Mouse (Mus musculus) limb, embryonic 14.5 days (tissue): ENCODE measurements at regions not wholly inside any gene's neighbourhood (a gene's known extent, or its start where the extent isn't known, plus 50 kb on each side); places are given as distances from the start of the nearest gene placed in this dataset.
A peak's percentile ranks its signal among the peaks of the same experiment; 100 is the strongest.

Experiments
- ATAC-seq: fragments of 200-750 bp; cut with Nextera tagmentation; 2 replicates; pipeline ENCODE4 v1.8.0; 2017; ENCODE audit warnings: low read depth, moderate number of reproducible peaks, moderate TSS enrichment; ENCODE audit not compliant: low FRiP score
- DNase-seq: peaks from one replicate; pipeline ENCODE4 v3.0.0-alpha.2; 2015; ENCODE audit warnings: low spot score
- H3K27ac ChIP-seq: fragments of 300-500 bp; sonication (generic); replicated peaks from 2 replicates; pipeline ENCODE4 v1.5.1; 2014; ENCODE audit warnings: low read depth, mild to moderate bottlenecking, low read length, moderate library complexity, mixed read lengths
- H3K27me3 ChIP-seq: fragments of 300-500 bp; sonication (generic); 2 replicates; pipeline ENCODE4 v1.6.1; 2014; ENCODE audit warnings: low read length, mixed read lengths; ENCODE audit not compliant: control insufficient read depth, insufficient read depth
- H3K36me3 ChIP-seq: fragments of 300-500 bp; sonication (generic); 2 replicates; pipeline ENCODE4 v1.6.1; 2014; ENCODE audit warnings: mild to moderate bottlenecking, low read length, moderate library complexity, mixed read lengths; ENCODE audit not compliant: control insufficient read depth, insufficient read depth
- H3K4me1 ChIP-seq: fragments of 300-500 bp; sonication (generic); 2 replicates; pipeline ENCODE4 v1.6.1; 2014; ENCODE audit warnings: antibody characterized with exemption, low read length, mixed read lengths; ENCODE audit not compliant: control insufficient read depth, insufficient read depth
- H3K4me2 ChIP-seq: fragments of 300-500 bp; sonication (generic); replicated peaks from 2 replicates; pipeline ENCODE4 v1.6.1; 2014; ENCODE audit warnings: low read depth, mild to moderate bottlenecking, low read length, moderate library complexity; ENCODE audit not compliant: severe bottlenecking
- H3K4me3 ChIP-seq: fragments of 300-500 bp; sonication (generic); replicated peaks from 2 replicates; pipeline ENCODE4 v1.5.1; 2014; ENCODE audit warnings: low read length
- H3K9ac ChIP-seq: fragments of 300-500 bp; sonication (generic); 2 replicates; pipeline ENCODE4 v1.6.1; 2014; ENCODE audit warnings: mild to moderate bottlenecking, low read depth, low read length, moderate library complexity; ENCODE audit not compliant: severe bottlenecking
- H3K9me3 ChIP-seq: fragments of 300-500 bp; sonication (generic); 2 replicates; pipeline ENCODE4 v1.6.1; 2016; ENCODE audit warnings: low read length; ENCODE audit not compliant: control insufficient read depth
- POLR2A ChIP-seq: fragments of 200-500 bp; IDR thresholded peaks from 2 replicates; pipeline ENCODE4 v1.8.0; 2012; ENCODE audit warnings: inconsistent platforms, mild to moderate bottlenecking, moderate library complexity, borderline replicate concordance; ENCODE audit not compliant: insufficient read depth, insufficient read length; ENCODE audit errors: extremely low read depth
- WGBS: fragments of 180-500 bp; shearing (Covaris S2); extraction: QIAGEN DNeasy Blood & Tissue Kit; methylation state at CpG from one replicate; pipeline ENCODE4 v1.1.7; 2014; 5-methylcytosine and 5-hydroxymethylcytosine counted together

- H3K36me3 ChIP-seq = no peaks in the 10 kb centered on the region
- H3K4me2 ChIP-seq = no peak overlapping the region
- peaks cover 41% of the 10 kb centered on the region for H3K4me1 ChIP-seq
- 66% methylated on average over 4 of the region's 4 CpGs for WGBS
- ATAC-seq (no peak), DNase-seq (peak; percentile 43)
- no peak for TF ChIP-seq POLR2A
- H3K9ac ChIP-seq = no peak overlapping the region
- H3K9me3 ChIP-seq = no peaks in the 10 kb centered on the region
- H3K27me3 ChIP-seq = no peaks in the 10 kb centered on the region
- H3K4me3 ChIP-seq = no peak overlapping the region
- peak overlapping the region; percentile 33; the same call in 1 of the 2 replicates for H3K27ac ChIP-seq
Observed at GRCm38 (mm10) chr10:96264866-96265265, 128.5 kb downstream of the Gm5426 start.

DNA sequence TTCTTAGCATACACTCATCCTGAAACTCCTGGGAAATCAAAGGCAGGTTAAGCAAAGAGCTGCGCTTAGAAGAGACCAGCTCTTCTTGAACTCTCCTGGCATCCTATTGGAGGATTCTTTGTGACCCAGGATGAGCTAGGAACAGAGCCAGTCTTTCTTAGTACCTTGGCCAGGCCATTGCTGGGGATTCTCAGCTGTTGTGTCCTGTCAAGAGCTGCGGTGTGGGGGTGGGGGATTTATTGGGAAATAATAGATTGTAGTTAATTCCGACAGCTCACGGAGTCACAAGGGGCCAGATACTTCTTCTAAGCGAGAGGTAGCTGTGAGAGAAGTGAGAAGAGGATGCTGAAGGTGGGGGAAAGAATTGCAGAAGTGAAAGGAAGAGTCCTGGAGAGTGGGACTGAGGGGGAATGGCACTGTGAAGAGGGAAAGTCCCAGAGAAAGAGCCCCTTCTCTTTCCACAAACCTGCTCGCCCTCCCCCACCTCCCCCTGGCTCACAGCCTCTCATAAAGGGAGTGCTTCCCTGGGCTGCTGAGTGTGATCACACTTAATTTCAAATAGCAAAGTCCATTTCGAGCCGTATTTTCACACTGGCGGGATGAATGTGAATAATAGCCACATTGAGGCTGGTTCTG is 129.8 kb downstream of the Gm5426 start:
- 47% methylated on average over 9 of the region's 9 CpGs for WGBS
- no peaks in the 10 kb centered on the region for H3K9me3 ChIP-seq
- DNase-seq = peak; percentile 42
- peaks cover 41% of the 10 kb centered on the region for H3K4me1 ChIP-seq
- TF ChIP-seq POLR2A = no peak
- ATAC-seq = peak; percentile 53
- H3K36me3 ChIP-seq = no peaks in the 10 kb centered on the region
- peak overlapping the region; percentile 48 for H3K27ac ChIP-seq
- no peaks in the 10 kb centered on the region for H3K27me3 ChIP-seq
- H3K9ac ChIP-seq = no peak overlapping the region
- H3K4me2 ChIP-seq = no peak overlapping the region
- no peak overlapping the region for H3K4me3 ChIP-seq

DNA sequence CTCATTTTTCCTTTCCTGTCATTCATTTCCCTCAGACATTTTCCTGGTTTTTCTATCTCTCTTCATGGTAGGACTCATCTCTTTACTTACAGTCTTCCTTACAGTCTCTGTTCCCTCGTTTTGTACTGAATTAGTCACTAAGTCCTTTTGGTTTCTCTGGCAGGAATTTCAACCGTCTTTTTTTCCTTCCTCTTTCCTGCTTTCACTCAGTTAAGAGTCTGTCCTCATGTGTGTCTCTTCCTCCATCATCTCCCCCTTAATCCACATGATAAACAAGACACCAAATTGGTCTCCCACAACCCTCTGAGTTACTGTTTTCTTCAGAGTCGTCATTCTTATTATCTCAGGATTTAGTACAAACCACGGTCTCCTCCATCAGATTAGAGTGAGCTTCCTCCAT is 131.2 kb downstream of the Gm5426 start:
- Histone ChIP-seq H3K27me3 (no peaks in the 10 kb centered on the region), H3K4me1 (peaks cover 35% of the 10 kb centered on the region), H3K36me3 (no peaks in the 10 kb centered on the region), H3K9me3 (no peaks in the 10 kb centered on the region), H3K4me2 (no peak overlapping the region), H3K27ac (no peak overlapping the region), H3K9ac (no peak overlapping the region), H3K4me3 (no peak overlapping the region)
- ATAC-seq = no peak
- 82% methylated on average over 4 of the region's 4 CpGs for WGBS
- no peak for DNase-seq
- no peak for TF ChIP-seq POLR2A

DNA sequence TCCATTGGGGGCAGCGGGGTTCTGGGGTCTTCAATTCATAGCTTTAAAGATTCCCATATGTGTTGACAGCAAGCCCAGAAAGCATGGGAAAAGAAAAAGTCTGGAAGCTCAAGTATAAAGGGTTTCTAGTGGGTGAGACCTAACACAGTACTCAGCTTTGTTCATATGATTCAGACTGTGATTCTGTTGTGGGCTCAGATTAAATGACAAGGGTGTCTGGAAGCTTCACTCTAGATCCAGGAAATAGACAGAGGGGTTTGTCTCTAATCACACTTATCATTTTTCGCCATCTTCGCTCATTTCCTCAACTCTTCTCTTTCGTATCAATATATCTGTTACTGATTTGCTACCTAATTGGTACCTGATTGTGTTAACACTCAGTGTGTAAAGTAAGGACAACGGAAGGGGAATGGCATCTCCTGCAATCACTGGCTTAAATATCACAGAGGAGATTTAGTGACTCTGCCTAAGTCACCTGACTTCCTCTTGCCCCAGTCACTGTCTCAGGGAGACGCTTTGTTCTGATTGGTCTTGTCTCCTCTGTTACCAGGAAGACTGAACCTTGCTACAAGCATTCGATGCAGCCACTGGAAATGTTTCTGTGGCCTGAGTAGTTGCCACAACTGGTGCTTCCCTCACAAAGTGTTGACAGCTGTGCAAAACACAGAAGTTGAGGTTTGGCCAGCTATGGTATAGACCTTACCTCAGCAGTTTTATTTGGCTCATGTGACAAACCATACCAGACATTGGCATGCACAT is 137.4 kb downstream of the Gm5426 start:
- no peak overlapping the region for H3K9ac ChIP-seq
- ATAC-seq (peak; percentile 50), DNase-seq (peak; percentile 41)
- TF ChIP-seq POLR2A = no peak
- no peak overlapping the region for H3K4me2 ChIP-seq
- H3K36me3 ChIP-seq = no peaks in the 10 kb centered on the region
- H3K4me3 ChIP-seq = no peak overlapping the region
- peaks cover 6% of the 10 kb centered on the region; the same call in 1 of the 2 replicates for H3K4me1 ChIP-seq
- 76% methylated on average over 7 of the region's 7 CpGs for WGBS
- no peak overlapping the region for H3K27ac ChIP-seq
- H3K27me3 ChIP-seq = no peaks in the 10 kb centered on the region
- no peaks in the 10 kb centered on the region for H3K9me3 ChIP-seq

- Histone ChIP-seq H3K36me3 (no peaks in the 10 kb centered on the region), H3K4me1 (no peaks in the 10 kb centered on the region), H3K27me3 (no peaks in the 10 kb centered on the region), H3K27ac (no peak overlapping the region), H3K4me3 (no peak overlapping the region), H3K9me3 (no peaks in the 10 kb centered on the region), H3K9ac (no peak overlapping the region), H3K4me2 (no peak overlapping the region)
- TF ChIP-seq POLR2A = no peak
- 82% methylated on average over 6 of the region's 6 CpGs for WGBS
- ATAC-seq (no peak), DNase-seq (no peak)
Observed at GRCm38 (mm10) chr10:96280149-96280548, 143.7 kb downstream of the Gm5426 start.
